Mouse (Mus musculus): ENCODE measurements around the gene Ets1. TPM values are rescaled to one million over a fixed set of nuclear protein-coding genes. Genes with fewer than 3 reads are reported as not detected.
A peak's percentile ranks its signal among the peaks of the same experiment; 100 is the strongest.

The Ets1 gene
- polyA plus RNA-seq, 1 experiment from 2014 or later: 38.3 TPM

DNA sequence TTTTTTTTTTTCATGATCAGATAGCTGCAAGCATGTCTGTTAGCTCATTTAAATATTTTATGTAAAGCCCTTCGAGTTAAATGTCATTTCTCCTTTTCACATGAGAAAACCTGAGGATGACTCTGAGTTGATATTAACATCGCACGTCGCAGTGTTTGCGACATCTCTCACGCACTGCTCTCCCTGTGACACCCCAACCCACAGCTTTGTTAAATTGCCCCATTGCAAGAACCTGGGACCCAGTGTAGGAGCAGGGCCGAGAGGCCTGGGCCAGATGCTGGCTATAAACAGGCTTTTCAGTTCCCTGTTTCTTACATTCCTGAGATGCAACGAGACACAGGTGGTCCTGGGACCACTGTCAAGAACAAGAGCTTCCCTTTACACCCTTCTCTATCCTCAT lies 39.7 kb upstream of the Ets1 start:
- H3K9ac ChIP-seq (ENCODE audit: low read depth, low read length): no peak overlapping the region
- H3K27ac ChIP-seq (ENCODE audit: low read depth, low read length): no peak overlapping the region
- peaks cover 9% of the 10 kb centered on the region; the same call in 1 of the 2 replicates for H3K4me1 ChIP-seq (ENCODE audit: control insufficient read depth, insufficient read depth, low read length)
- H3K4me2 ChIP-seq: no peak overlapping the region
- no peaks in the 10 kb centered on the region for H3K27me3 ChIP-seq (ENCODE audit: control insufficient read depth, insufficient read depth, low read length)
- no peaks in the 10 kb centered on the region for H3K9me3 ChIP-seq (replicated peaks; ENCODE audit: control insufficient read depth, low read length)
- H3K36me3 ChIP-seq (ENCODE audit: control insufficient read depth, insufficient read depth, low read length): no peaks in the 10 kb centered on the region
- WGBS (ENCODE audit: insufficient replicate concordance): 78% methylated on average over 8 of the region's 8 CpGs
- H3K4me3 ChIP-seq (ENCODE audit: low read depth, low read length): no peak overlapping the region
- no peak for ATAC-seq (replicated peaks; ENCODE audit: insufficient number of reproducible peaks, low FRiP score, low TSS enrichment)

DNA sequence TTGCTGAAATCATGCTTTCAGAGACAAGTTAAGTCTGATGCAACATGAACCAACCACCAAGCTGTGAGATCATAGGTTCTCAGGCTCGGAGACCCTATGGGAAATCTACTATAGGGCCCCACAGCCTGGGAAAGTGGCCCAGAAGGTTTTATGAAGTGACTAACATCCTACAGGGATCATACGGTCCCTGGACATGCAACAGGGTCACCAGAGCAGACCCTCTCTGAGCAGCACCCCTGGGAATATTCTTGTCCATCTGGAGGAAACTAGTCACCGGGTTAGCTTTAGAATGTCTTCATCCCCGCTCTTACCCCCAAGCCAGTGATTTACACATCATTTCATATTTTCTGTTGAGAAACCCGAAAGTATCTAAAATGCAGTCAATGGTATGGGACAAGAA lies 34.1 kb upstream of the Ets1 start:
- H3K4me1 ChIP-seq (ENCODE audit: control insufficient read depth, insufficient read depth, low read length): peaks cover 3% of the 10 kb centered on the region; the same call in 1 of the 2 replicates
- no peak for ATAC-seq (replicated peaks; ENCODE audit: insufficient number of reproducible peaks, low FRiP score, low TSS enrichment)
- H3K9ac ChIP-seq (ENCODE audit: low read depth, low read length): no peak overlapping the region
- H3K27me3 ChIP-seq (ENCODE audit: control insufficient read depth, insufficient read depth, low read length): 0 out of 2 replicates have a peak, but pooled peaks cover 3% of the 10 kb centered on the region
- H3K27ac ChIP-seq (ENCODE audit: low read depth, low read length): no peak overlapping the region
- no peak overlapping the region for H3K4me3 ChIP-seq (ENCODE audit: low read depth, low read length)
- 87% methylated on average over 5 of the region's 5 CpGs for WGBS (ENCODE audit: insufficient replicate concordance)
- no peak overlapping the region for H3K4me2 ChIP-seq
- H3K36me3 ChIP-seq (ENCODE audit: control insufficient read depth, insufficient read depth, low read length): no peaks in the 10 kb centered on the region
- H3K9me3 ChIP-seq (replicated peaks; ENCODE audit: control insufficient read depth, low read length): no peaks in the 10 kb centered on the region

DNA sequence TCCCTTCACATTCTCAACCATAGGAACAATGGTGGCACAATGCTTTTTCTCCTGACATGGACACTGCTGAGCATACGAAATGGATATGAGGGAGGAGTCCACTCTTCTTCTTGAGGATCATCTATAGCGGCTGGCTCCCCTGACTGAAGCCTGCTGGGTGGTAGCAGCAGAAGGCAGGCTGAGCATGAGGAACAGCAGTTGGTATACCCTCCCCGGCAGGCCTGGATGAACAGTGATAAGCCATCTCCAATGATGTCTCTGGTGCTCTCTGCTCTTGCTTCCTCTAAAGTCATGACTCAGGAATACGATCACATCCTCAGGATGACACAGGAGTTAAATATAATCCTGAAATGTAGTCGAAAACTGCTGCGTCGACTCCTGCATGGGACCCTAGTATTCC lies 32.9 kb upstream of the Ets1 start:
- no peak overlapping the region for H3K27ac ChIP-seq (ENCODE audit: low read depth, low read length)
- peaks cover 3% of the 10 kb centered on the region; the same call in 1 of the 2 replicates for H3K27me3 ChIP-seq (ENCODE audit: control insufficient read depth, insufficient read depth, low read length)
- H3K4me1 ChIP-seq (ENCODE audit: control insufficient read depth, insufficient read depth, low read length): peaks cover 3% of the 10 kb centered on the region
- no peaks in the 10 kb centered on the region for H3K36me3 ChIP-seq (ENCODE audit: control insufficient read depth, insufficient read depth, low read length)
- no peaks in the 10 kb centered on the region for H3K9me3 ChIP-seq (replicated peaks; ENCODE audit: control insufficient read depth, low read length)
- no peak for ATAC-seq (replicated peaks; ENCODE audit: insufficient number of reproducible peaks, low FRiP score, low TSS enrichment)
- no peak overlapping the region for H3K4me3 ChIP-seq (ENCODE audit: low read depth, low read length)
- no peak overlapping the region for H3K9ac ChIP-seq (ENCODE audit: low read depth, low read length)
- WGBS (ENCODE audit: insufficient replicate concordance): 66% methylated on average over 7 of the region's 7 CpGs
- H3K4me2 ChIP-seq: no peak overlapping the region

DNA sequence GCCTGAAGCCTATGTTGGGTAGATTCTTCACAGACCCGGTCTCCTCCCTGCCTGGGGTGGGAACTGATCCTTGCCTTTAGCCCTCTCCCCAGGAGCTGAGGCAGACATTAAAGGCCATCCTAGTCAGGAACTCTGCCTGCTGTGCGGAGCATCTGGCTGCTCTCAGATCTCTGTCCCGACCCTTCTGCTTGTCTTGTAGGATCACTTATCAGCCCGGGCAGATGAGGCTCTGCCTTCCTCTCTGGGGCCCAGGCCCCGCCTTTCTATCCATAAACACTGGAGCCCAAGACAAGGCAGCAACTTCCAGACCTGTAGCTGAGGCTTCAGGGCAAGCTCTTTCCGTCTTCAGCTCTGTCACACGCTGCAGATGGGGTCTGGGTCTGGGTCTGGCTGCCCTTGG lies 28.8 kb upstream of the Ets1 start:
- Histone ChIP-seq H3K27ac (ENCODE audit: low read depth, low read length) (no peak overlapping the region), H3K27me3 (ENCODE audit: control insufficient read depth, insufficient read depth, low read length) (peaks cover 3% of the 10 kb centered on the region; the same call in 1 of the 2 replicates), H3K36me3 (ENCODE audit: control insufficient read depth, insufficient read depth, low read length) (no peaks in the 10 kb centered on the region), H3K4me2 (peak overlapping the region; percentile 37; the same call in 1 of the 2 replicates), H3K4me3 (ENCODE audit: low read depth, low read length) (no peak overlapping the region), H3K9ac (ENCODE audit: low read depth, low read length) (no peak overlapping the region), H3K9me3 (replicated peaks; ENCODE audit: control insufficient read depth, low read length) (no peaks in the 10 kb centered on the region), H3K4me1 (ENCODE audit: control insufficient read depth, insufficient read depth, low read length) (peaks cover 3% of the 10 kb centered on the region)
- WGBS (ENCODE audit: insufficient replicate concordance): 11% methylated on average over 7 of the region's 7 CpGs
- peak; percentile 86 for ATAC-seq (replicated peaks; ENCODE audit: insufficient number of reproducible peaks, low FRiP score, low TSS enrichment)

DNA sequence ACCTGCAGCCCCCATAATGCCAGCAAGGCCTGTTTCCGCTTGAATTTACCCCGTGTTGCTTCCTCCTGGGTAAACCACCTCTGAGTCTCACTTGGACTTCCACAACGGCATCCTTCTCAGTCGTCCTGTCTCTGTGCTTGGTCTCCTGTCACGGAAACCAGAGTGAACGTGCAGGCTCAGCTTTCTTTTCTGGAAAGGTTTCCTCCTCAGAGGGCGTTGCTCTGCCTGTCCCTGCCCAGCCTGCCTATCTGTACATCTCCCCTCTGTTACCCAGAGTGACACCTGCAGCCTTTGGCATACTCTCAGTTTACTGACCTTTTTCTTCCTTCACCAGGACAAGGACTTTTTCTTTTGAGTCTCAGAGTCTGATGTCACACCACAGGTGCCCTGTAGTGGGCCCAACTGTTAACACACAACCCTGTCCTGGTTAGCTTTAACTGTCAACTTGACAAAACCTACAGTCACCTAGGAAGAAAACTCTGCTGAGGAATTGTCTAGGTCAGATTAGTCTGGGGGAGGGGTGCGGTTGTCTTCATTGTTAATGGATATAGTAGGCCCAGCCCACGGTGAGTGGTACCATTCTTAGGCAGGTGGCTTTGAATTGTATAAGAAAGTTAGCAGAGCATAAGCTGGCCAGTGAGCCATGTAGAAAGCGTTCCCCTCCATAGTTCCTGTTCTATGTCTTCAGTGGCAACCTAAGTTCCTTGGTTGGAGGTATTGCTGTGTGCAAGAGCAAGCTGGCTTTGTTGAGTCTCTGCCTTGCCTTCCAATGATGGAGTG lies 27.0 kb upstream of the Ets1 start:
- Histone ChIP-seq H3K4me3 (ENCODE audit: low read depth, low read length) (no peak overlapping the region), H3K27ac (ENCODE audit: low read depth, low read length) (no peak overlapping the region), H3K9ac (ENCODE audit: low read depth, low read length) (no peak overlapping the region), H3K4me1 (ENCODE audit: control insufficient read depth, insufficient read depth, low read length) (peaks cover 3% of the 10 kb centered on the region), H3K27me3 (ENCODE audit: control insufficient read depth, insufficient read depth, low read length) (peaks cover 3% of the 10 kb centered on the region; the same call in 1 of the 2 replicates), H3K9me3 (replicated peaks; ENCODE audit: control insufficient read depth, low read length) (no peaks in the 10 kb centered on the region), H3K36me3 (ENCODE audit: control insufficient read depth, insufficient read depth, low read length) (no peaks in the 10 kb centered on the region), H3K4me2 (no peak overlapping the region)
- WGBS (ENCODE audit: insufficient replicate concordance): 83% methylated on average over 10 of the region's 10 CpGs
- ATAC-seq (replicated peaks; ENCODE audit: insufficient number of reproducible peaks, low FRiP score, low TSS enrichment): no peak

DNA sequence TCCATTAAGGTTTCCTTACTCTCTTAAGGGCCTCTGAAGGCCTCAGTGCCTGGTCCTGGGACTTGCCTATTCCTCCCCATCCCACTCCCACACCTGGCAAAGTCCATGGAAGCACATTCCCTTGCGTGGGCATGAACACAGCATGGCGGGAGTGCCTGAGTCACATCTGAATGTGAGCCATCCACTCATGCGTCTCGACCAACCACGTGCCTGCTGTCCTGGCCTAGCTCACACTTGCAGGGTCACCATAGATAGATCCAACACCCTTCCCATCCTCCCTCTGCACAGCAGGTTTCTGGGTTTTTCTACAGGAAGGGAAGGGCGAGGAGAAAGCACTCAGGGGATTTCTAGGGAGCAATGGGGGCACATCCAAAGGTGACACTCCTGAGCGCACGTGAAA lies 25.8 kb upstream of the Ets1 start:
- no peaks in the 10 kb centered on the region for H3K9me3 ChIP-seq (replicated peaks; ENCODE audit: control insufficient read depth, low read length)
- H3K4me1 ChIP-seq (ENCODE audit: control insufficient read depth, insufficient read depth, low read length): peaks cover 2% of the 10 kb centered on the region
- no peak overlapping the region for H3K4me2 ChIP-seq
- peaks cover 3% of the 10 kb centered on the region; the same call in 1 of the 2 replicates for H3K27me3 ChIP-seq (ENCODE audit: control insufficient read depth, insufficient read depth, low read length)
- no peak for ATAC-seq (replicated peaks; ENCODE audit: insufficient number of reproducible peaks, low FRiP score, low TSS enrichment)
- no peaks in the 10 kb centered on the region for H3K36me3 ChIP-seq (ENCODE audit: control insufficient read depth, insufficient read depth, low read length)
- no peak overlapping the region for H3K4me3 ChIP-seq (ENCODE audit: low read depth, low read length)
- H3K27ac ChIP-seq (ENCODE audit: low read depth, low read length): no peak overlapping the region
- 85% methylated on average over 8 of the region's 8 CpGs for WGBS (ENCODE audit: insufficient replicate concordance)
- no peak overlapping the region for H3K9ac ChIP-seq (ENCODE audit: low read depth, low read length)

DNA sequence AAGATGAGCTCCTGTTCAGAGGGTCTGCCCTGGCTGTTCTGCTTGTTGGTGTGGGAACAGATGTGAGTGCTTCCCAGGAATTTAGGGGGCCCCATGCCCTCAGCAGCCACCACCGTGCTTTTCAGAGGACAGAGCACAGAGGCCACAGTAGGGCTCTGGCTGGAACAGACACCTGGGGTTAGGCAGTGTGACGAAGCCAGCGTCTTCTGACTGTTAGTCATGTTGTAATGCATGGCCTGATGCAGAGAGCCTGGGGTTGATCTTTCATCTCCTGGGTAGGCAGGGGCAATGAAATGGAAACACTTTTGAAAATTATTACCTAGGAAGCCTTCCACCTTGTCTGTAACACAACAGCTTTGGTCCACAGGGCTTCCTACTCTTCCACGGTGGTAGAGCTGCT lies 25.4 kb upstream of the Ets1 start:
- Histone ChIP-seq H3K4me2 (no peak overlapping the region), H3K4me3 (ENCODE audit: low read depth, low read length) (no peak overlapping the region), H3K4me1 (ENCODE audit: control insufficient read depth, insufficient read depth, low read length) (no peaks in the 10 kb centered on the region; the same call in 1 of the 2 replicates), H3K9me3 (replicated peaks; ENCODE audit: control insufficient read depth, low read length) (no peaks in the 10 kb centered on the region), H3K27ac (ENCODE audit: low read depth, low read length) (no peak overlapping the region), H3K27me3 (ENCODE audit: control insufficient read depth, insufficient read depth, low read length) (peaks cover 3% of the 10 kb centered on the region; the same call in 1 of the 2 replicates), H3K9ac (ENCODE audit: low read depth, low read length) (no peak overlapping the region), H3K36me3 (ENCODE audit: control insufficient read depth, insufficient read depth, low read length) (no peaks in the 10 kb centered on the region)
- no peak for ATAC-seq (replicated peaks; ENCODE audit: insufficient number of reproducible peaks, low FRiP score, low TSS enrichment)
- WGBS (ENCODE audit: insufficient replicate concordance): 73% methylated on average over 4 of the region's 4 CpGs

DNA sequence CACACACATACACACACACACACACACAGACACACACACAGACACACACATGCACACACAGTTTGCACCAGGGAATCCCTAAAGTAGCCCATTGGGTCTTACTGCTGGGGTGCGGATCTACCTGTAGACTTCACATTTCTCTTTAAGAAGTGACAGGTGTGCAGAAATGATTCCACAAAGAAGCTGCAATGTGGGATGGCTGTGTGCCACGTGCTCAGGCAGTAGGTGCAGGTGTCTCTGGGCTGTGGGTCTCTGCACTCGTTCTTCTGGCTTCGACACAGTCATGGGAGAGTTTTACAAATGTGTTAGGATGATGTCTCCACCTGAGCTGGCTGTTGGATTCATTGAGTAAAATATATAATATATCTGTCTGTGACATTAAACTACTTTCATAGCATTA lies 24.7 kb upstream of the Ets1 start:
- H3K4me3 ChIP-seq (ENCODE audit: low read depth, low read length): no peak overlapping the region
- H3K4me2 ChIP-seq: no peak overlapping the region
- H3K9me3 ChIP-seq (replicated peaks; ENCODE audit: control insufficient read depth, low read length): no peaks in the 10 kb centered on the region
- no peak overlapping the region for H3K9ac ChIP-seq (ENCODE audit: low read depth, low read length)
- WGBS (ENCODE audit: insufficient replicate concordance): 86% methylated on average over 4 of the region's 4 CpGs
- no peak for ATAC-seq (replicated peaks; ENCODE audit: insufficient number of reproducible peaks, low FRiP score, low TSS enrichment)
- no peak overlapping the region for H3K27ac ChIP-seq (ENCODE audit: low read depth, low read length)
- peaks cover 3% of the 10 kb centered on the region; the same call in 1 of the 2 replicates for H3K4me1 ChIP-seq (ENCODE audit: control insufficient read depth, insufficient read depth, low read length)
- no peaks in the 10 kb centered on the region; the same call in 1 of the 2 replicates for H3K27me3 ChIP-seq (ENCODE audit: control insufficient read depth, insufficient read depth, low read length)
- H3K36me3 ChIP-seq (ENCODE audit: control insufficient read depth, insufficient read depth, low read length): no peaks in the 10 kb centered on the region

DNA sequence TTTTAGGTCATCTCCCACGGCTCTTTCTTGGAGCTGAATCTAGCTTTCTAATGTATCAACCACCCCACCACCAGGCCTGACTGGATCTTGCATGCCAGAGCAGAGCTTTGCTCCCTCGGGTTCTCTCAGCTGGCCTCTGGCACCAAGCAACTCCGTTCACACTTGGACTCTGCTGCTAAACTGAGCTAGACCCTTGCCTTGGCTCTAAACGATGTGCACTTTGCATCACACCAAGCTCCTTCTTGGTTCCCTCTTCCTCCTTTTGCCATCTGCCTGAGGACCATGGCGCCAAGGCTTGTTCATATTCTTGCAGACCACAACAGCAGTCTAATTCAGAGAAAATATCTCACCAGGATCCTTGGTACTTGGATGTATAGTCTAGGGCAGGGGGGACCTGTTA lies 23.6 kb upstream of the Ets1 start:
- H3K27ac ChIP-seq (ENCODE audit: low read depth, low read length): no peak overlapping the region
- H3K27me3 ChIP-seq (ENCODE audit: control insufficient read depth, insufficient read depth, low read length): no peaks in the 10 kb centered on the region; the same call in 1 of the 2 replicates
- peaks cover 3% of the 10 kb centered on the region; the same call in 1 of the 2 replicates for H3K4me1 ChIP-seq (ENCODE audit: control insufficient read depth, insufficient read depth, low read length)
- no peaks in the 10 kb centered on the region for H3K9me3 ChIP-seq (replicated peaks; ENCODE audit: control insufficient read depth, low read length)
- no peaks in the 10 kb centered on the region for H3K36me3 ChIP-seq (ENCODE audit: control insufficient read depth, insufficient read depth, low read length)
- ATAC-seq (replicated peaks; ENCODE audit: insufficient number of reproducible peaks, low FRiP score, low TSS enrichment): no peak
- no peak overlapping the region for H3K9ac ChIP-seq (ENCODE audit: low read depth, low read length)
- H3K4me3 ChIP-seq (ENCODE audit: low read depth, low read length): no peak overlapping the region
- no peak overlapping the region for H3K4me2 ChIP-seq
- 80% methylated on average over 5 of the region's 5 CpGs for WGBS (ENCODE audit: insufficient replicate concordance)

Data from heart, embryonic 11.5 days (tissue).